ENCODE assay signal across 19 mouse cellular contexts in genomic region chr1:135792143-135792939, GRCm38 (mm10). TPM values are rescaled to one million over a fixed set of nuclear protein-coding genes. Genes with fewer than 3 reads are reported as not detected.
DNase-seq lines count a peak whose midpoint lies in the region; ATAC-seq and TF ChIP-seq lines count a peak whose summit lies in the region.
"Had no signal": no experiment of that assay in that cellular context is flagged by ENCODE, and none has a peak within 500 bp of the region (broad histone marks: within the 10 kb centered on the region; RNA-seq: fewer than 3 reads in every experiment).

No protein-coding gene starts in this region.

- H3K4me1 ChIP-seq in kidney, postnatal 0 days (replicated peaks; ENCODE audit: insufficient read depth, low read length) = 0 out of 2 replicates have a peak, but pooled peaks cover 3% of the 10 kb centered on the region
- peaks cover 72% of the 10 kb centered on the region for H3K4me1 ChIP-seq in E14TG2a.4 (replicated peaks; ENCODE audit: low read depth, low read length)
- peaks cover 35% of the 10 kb centered on the region for H3K4me1 ChIP-seq in stomach, embryonic 16.5 days (ENCODE audit: control insufficient read depth, insufficient read depth, low read length)

- no peaks in the 10 kb centered on the region for H3K27me3 ChIP-seq in kidney, postnatal 0 days (ENCODE audit: insufficient read depth, low read length)
- H3K27me3 ChIP-seq in E14TG2a.4 (ENCODE audit: insufficient read depth, low read length) = peaks cover 27% of the 10 kb centered on the region
- no peaks in the 10 kb centered on the region for H3K27me3 ChIP-seq in stomach, embryonic 16.5 days (ENCODE audit: control insufficient read depth, insufficient read depth, low read length)
- H3K27me3 ChIP-seq: Patski had no signal

- no peaks in the 10 kb centered on the region for H3K36me3 ChIP-seq in kidney, postnatal 0 days (ENCODE audit: insufficient read depth, low read length)
- H3K36me3 ChIP-seq in E14TG2a.4 (ENCODE audit: insufficient read depth, low read length) = no peaks in the 10 kb centered on the region
- H3K36me3 ChIP-seq in stomach, embryonic 16.5 days (ENCODE audit: control insufficient read depth, insufficient read depth, low read length) = no peaks in the 10 kb centered on the region
- H3K36me3 ChIP-seq: hindbrain, embryonic 15.5 days had no signal

- no peak for ATAC-seq in kidney, postnatal 0 days (replicated peaks; ENCODE audit: low FRiP score, low read depth)
- no peak for ATAC-seq in stomach, embryonic 16.5 days (ENCODE audit: insufficient read depth, low FRiP score)
- ATAC-seq: Patski had no signal

- H3K27ac ChIP-seq in kidney, postnatal 0 days = no peak overlapping the region
- peak overlapping the region; percentile 98 for H3K27ac ChIP-seq in stomach, embryonic 16.5 days (ENCODE audit: low read length)
- H3K27ac ChIP-seq: hindbrain, embryonic 15.5 days; layer of hippocampus, adult 2 months; left cerebral cortex, adult 2 months; liver, embryonic 14.5 days had no signal

- DNase-seq in kidney, postnatal 0 days (ENCODE audit: low spot score) = no peak
- DNase-seq in kidney, postnatal 14 days = no peak
- peak; percentile 97 for DNase-seq in R1 (ENCODE audit: low read depth, low spot score)
- no peak for DNase-seq in right cerebral cortex, postnatal 25 days
- DNase-seq in natural killer cell, adult 2 months (ENCODE audit: low spot score in 2 of 2) = no peak
- DNase-seq: adrenal gland, postnatal 36 days; cerebellum, adult 9-11 months; gastrocnemius, postnatal 10 days; kidney, adult 9 months; lung, postnatal 36 days; right cerebral cortex, postnatal 4 days had no signal

- no peak overlapping the region for H3K4me3 ChIP-seq in kidney, postnatal 0 days (replicated peaks; ENCODE audit: low read depth, low read length)
- 0 out of 2 replicates have a peak overlapping the region, but pooled peaks have one; percentile 10 for H3K4me3 ChIP-seq in E14TG2a.4 (replicated peaks; ENCODE audit: low read length)
- no peak overlapping the region for H3K4me3 ChIP-seq in stomach, embryonic 16.5 days (replicated peaks; ENCODE audit: low read length)
- H3K4me3 ChIP-seq: hindbrain, embryonic 15.5 days; layer of hippocampus, adult 2 months; left cerebral cortex, adult 2 months had no signal

- no peak overlapping the region for H3K4me2 ChIP-seq in kidney, postnatal 0 days (ENCODE audit: low read length)
- H3K4me2 ChIP-seq in stomach, embryonic 16.5 days (ENCODE audit: low read depth, low read length) = no peak overlapping the region
- H3K4me2 ChIP-seq: hindbrain, embryonic 15.5 days had no signal

- no peaks in the 10 kb centered on the region for H3K9me3 ChIP-seq in kidney, postnatal 0 days (replicated peaks; ENCODE audit: low read length)
- no peaks in the 10 kb centered on the region for H3K9me3 ChIP-seq in E14TG2a.4 (ENCODE audit: low read length)
- H3K9me3 ChIP-seq in stomach, embryonic 16.5 days (replicated peaks; ENCODE audit: control insufficient read depth, low read length) = no peaks in the 10 kb centered on the region
- H3K9me3 ChIP-seq: hindbrain, embryonic 15.5 days had no signal

- H3K9ac ChIP-seq in kidney, postnatal 0 days (ENCODE audit: low read depth, low read length) = no peak overlapping the region
- H3K9ac ChIP-seq in stomach, embryonic 16.5 days (ENCODE audit: low read length) = no peak overlapping the region
- H3K9ac ChIP-seq: hindbrain, embryonic 15.5 days; liver, embryonic 14.5 days had no signal

- peak; percentile 16; the same call in 1 of the 2 replicates for TF ChIP-seq CTCF in kidney, postnatal 0 days (IDR thresholded peaks at IDR 0.05; ENCODE audit: low read depth)
- no peak for TF ChIP-seq CTCF in E14TG2a.4 (conservative IDR thresholded peaks at IDR 0.05; ENCODE audit: low read length)

- WGBS in kidney, postnatal 0 days = 66% methylated on average over 13 of the region's 13 CpGs
- 66% methylated on average over 13 of the region's 13 CpGs for WGBS in stomach, embryonic 16.5 days

RNA-seq across cellular contexts. Expression of gene Tnni1, which starts 13.1 kb away (rescaled TPM):
- polyA plus RNA-seq in kidney, postnatal 0 days (2015; fragmentation: Nextera tagmentation; extraction: Ambion mirVana) = 7.9 and 8.9 TPM in 2 replicates
- 6.2 and 84.9 TPM in 2 replicates for polyA plus RNA-seq in stomach, embryonic 16.5 days (2015; fragmentation: Nextera tagmentation; extraction: Ambion mirVana)

RNA-seq across cellular contexts. Expression of gene Lad1, which starts 26.1 kb away (rescaled TPM):
- polyA plus RNA-seq in kidney, postnatal 0 days (2015; fragmentation: Nextera tagmentation; extraction: Ambion mirVana) = 28.4 and 33.2 TPM in 2 replicates
- polyA plus RNA-seq in stomach, embryonic 16.5 days (2015; fragmentation: Nextera tagmentation; extraction: Ambion mirVana) = 109 and 142 TPM in 2 replicates

RNA-seq across cellular contexts. Expression of gene Phlda3, which starts 26.4 kb away (rescaled TPM):
- polyA plus RNA-seq in kidney, postnatal 0 days (2015; fragmentation: Nextera tagmentation; extraction: Ambion mirVana) = 76.4 and 78.4 TPM in 2 replicates
- polyA plus RNA-seq in stomach, embryonic 16.5 days (2015; fragmentation: Nextera tagmentation; extraction: Ambion mirVana) = 77.4 and 80.5 TPM in 2 replicates

RNA-seq across cellular contexts. Expression of gene Tnnt2, which starts 43.8 kb away (rescaled TPM):
- polyA plus RNA-seq in kidney, postnatal 0 days (2015; fragmentation: Nextera tagmentation; extraction: Ambion mirVana) = 2.0 and 5.7 TPM in 2 replicates
- 40.8 and 48.4 TPM in 2 replicates for polyA plus RNA-seq in stomach, embryonic 16.5 days (2015; fragmentation: Nextera tagmentation; extraction: Ambion mirVana)
- polyA plus RNA-seq: forebrain, embryonic 11.5 days had no signal
